Mouse (Mus musculus): ENCODE results near the gene Unk. TPM values are rescaled to one million over a fixed set of nuclear protein-coding genes. Genes with fewer than 3 reads are reported as not detected.
"Not testable (repeated sequence)": the region's sequence is repeated elsewhere in the genome, so short reads cannot be mapped to it uniquely, and the experiment has no call there.

Gene Unk
- total RNA-seq, 2 experiments from 2014 or later, result 8.0 to 8.4 TPM

DNA sequence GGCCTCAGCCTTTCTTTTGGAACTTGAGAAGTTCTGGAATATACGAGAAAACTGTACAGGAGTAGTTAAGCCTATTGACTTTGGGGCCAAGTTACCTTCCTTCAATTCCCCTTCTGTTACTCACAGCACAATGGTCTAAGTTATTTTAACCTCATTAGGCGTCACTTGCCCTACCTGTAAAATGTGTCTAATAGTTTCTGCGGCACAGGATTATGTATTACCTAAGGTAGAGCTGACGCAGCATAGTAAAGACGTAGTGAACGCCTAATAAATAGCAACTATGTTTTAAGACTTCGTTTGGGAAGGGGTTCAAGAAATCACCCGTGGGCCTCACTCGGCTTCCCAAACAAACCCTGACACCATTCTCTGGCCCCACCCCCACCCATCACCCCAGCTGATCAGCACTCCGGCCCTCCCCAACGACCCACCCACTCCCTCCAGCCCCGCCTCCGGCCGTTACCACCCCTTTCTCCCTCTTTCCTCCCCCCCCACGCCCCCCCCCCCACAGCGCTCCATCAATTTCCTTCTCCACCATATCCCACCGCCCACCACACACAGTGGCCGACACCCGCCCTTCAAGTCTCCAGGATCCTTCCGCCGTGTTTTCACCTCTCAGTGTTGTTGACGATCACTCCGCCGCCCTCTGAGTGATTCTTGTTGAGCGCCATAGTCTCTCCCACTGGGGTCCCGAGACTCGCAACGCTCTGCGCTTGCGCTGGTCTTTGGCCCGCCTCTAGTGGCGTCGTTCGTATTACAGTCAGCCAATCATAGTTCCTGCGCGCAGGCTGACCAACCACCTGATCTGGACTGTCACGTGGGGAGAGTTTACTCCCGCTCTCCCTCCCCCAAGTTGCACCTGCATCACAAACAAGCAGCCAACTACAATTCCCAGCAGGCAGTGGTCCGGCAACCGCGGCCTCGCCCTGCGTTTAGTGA, 56.4 kb downstream of the Unk start, which contains the start of gene Wbp2:
Gene Wbp2, minus strand, starts transcription at position 738 of the 936 bp plus-strand sequence.
- DNase-seq, result peak; percentile 93 to 96
- intact Hi-C loops (cut with DNase I), result loop anchor here (1.0 to 5.0 kb wide), 2 partner anchors 56 to 131 kb away; partner anchors contain the start of gene Unk

GRCm38 (mm10) chr11:116087194-116088130, 57.3 kb downstream of the Unk start:
- DNase-seq, result peak; percentile 93 to 94
- intact Hi-C loops (cut with DNase I), result loop anchor here (1.0 to 5.0 kb wide), 3 partner anchors 22 to 130 kb away; no protein-coding TSS in a partner anchor

GRCm38 (mm10) chr11:116088188-116088587, 58.1 kb downstream of the Unk start:
- intact Hi-C loops (cut with DNase I), result loop anchor here (1.0 to 5.0 kb wide), 3 partner anchors 21 to 129 kb away; no protein-coding TSS in a partner anchor
- no peak for DNase-seq

- no peak for DNase-seq
- intact Hi-C loops (cut with DNase I), result loop anchor here (1.0 to 5.0 kb wide), 3 partner anchors 20 to 128 kb away; no protein-coding TSS in a partner anchor
These were observed 58.7 kb downstream of the Unk start for GRCm38 (mm10) chr11:116088741-116089394.

- intact Hi-C loops (cut with DNase I), result loop anchor here (5.0 kb wide), 1 partner anchor 128 kb away; no protein-coding TSS in a partner anchor
- no peak for DNase-seq
These were observed 59.4 kb downstream of the Unk start for GRCm38 (mm10) chr11:116089545-116089944.

GRCm38 (mm10) chr11:116091591-116091990, 61.5 kb downstream of the Unk start:
- intact Hi-C loops (cut with DNase I), result no loop called here
- no peak for DNase-seq

DNA sequence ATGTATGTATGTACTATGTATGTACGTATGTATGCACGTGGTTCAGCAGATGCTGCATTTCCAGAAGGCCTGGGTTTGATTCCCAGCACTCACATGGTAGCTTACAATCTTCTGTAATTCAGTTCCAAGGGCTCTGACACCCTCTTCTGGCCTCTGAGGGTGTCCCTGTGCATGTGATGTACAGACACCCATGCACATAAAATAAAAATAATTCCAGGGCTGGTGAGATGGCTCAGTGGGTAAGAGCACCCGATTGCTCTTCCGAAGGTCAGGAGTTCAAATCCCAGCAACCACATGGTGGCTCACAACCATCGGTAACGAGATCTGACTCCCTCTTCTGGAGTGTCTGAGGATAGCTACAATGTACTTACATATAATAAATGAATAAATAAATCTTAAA, 62.8 kb downstream of the Unk start:
- intact Hi-C loops (cut with DNase I); DNase-seq: not testable (repeated sequence)

DNA sequence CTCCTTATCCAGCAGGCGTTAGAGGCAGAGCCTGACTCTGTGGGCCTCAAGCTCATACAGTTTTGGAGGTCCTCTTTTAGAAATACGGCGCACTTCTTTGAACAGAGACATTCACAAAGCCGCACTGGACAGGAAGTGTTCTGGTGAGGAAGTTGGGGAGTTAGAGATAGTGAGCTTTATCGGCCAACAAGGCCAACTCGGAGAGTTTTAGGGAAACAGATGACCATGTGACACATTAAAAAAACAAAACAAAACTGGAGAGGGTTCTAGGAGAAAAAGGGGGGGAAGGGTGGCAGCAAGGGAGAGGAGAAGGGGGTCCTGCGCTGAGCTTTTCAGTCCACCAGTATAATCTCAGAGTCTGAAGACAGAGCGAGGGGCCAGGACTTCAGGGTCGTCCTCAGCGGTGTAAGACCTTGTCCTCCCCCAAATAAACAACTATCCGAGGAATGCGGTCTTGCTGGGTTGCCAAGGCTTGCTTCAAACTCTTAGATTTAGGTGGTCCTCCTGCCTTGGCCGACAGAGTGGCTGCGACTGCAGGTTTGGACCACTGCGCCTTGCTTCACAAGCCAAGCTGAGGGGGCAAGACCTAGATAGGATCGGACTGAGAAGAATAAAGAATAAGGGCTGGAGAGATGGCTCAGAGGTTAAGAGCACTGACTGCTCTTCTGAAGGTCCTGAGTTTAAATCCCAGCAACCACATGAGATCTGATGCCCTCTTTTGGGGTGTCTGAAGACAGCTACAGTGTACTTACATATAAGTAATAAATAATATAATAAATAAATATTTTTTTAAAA, 63.8 kb downstream of the Unk start:
- DNase-seq, result peak in 1 of 2 experiments; percentile 33
- intact Hi-C loops (cut with DNase I), result no loop called here

GRCm38 (mm10) chr11:116095573-116095972, 65.5 kb downstream of the Unk start:
- peak; percentile 78 to 80 for DNase-seq
- intact Hi-C loops (cut with DNase I), result no loop called here

- intact Hi-C loops (cut with DNase I), result no loop called here
- DNase-seq, result peak in 1 of 2 experiments; percentile 45
These were observed 66.3 kb downstream of the Unk start for GRCm38 (mm10) chr11:116096213-116097108.

DNA sequence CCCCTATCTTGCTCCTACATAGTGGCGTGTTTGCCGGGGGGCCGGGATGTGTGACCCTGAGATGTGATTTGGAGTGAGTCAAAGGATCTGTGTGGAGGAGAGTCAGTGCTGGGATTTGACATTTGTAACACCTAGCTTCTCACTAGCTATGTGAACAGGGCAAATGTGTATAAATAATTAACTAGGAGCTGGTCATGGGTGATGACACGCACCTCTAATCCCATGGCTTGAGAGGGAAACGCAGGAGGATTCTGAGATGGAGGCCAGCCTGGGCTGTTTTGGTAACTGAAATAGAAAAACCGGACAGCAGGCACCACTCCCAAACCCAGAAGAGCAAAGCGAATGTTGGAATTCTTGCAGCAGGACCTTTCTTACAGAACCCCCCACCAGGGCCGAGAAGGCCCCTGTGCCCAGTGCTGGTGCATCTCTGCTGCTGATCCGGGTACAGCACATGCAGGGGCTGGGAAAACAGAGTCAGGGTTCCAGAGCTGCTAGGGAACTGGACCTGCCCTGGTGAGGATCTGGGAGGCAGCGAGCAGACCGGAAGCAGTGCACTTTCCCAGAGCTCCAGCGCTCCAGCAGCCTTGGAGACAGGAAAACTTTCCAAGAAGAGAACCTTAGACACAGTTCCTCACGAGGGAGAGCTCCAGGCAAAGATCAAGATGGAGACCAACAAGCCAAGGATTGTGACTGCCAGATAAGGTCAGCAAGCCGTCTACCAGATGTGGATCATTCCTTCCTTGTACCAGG, 68.8 kb downstream of the Unk start:
- peak; percentile 52 to 69 for DNase-seq
- intact Hi-C loops (cut with DNase I), result no loop called here

GRCm38 (mm10) chr11:116099462-116099861, 69.3 kb downstream of the Unk start:
- intact Hi-C loops (cut with DNase I), result no loop called here
- no peak for DNase-seq

- intact Hi-C loops (cut with DNase I), result no loop called here
- peak; percentile 81 to 85 for DNase-seq
These were observed 70.3 kb downstream of the Unk start for GRCm38 (mm10) chr11:116100385-116100784.

DNA sequence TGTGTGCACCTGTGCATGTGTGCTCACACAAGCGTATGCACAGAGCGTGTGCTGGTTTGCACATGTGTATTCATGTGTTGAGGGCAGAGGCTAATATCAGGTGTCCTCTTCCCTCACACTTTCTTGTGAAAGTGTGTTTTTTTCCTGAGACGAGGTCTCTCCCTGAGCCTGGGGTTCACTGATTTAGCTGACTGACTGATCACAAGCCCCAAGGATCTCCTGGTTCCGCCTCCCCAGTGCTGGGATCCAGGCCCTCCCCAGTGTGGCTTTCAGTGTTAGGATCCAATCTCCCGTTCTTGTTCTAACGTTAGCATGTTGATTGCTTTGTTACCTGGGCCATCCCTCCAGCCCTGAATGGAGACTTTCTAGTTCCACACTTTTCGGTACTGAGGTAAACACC, 70.7 kb downstream of the Unk start:
- intact Hi-C loops (cut with DNase I), result no loop called here
- no peak for DNase-seq

- peak; percentile 74 to 82 for DNase-seq
- intact Hi-C loops (cut with DNase I), result no loop called here
These were observed 71.8 kb downstream of the Unk start for GRCm38 (mm10) chr11:116101931-116102381.

DNA sequence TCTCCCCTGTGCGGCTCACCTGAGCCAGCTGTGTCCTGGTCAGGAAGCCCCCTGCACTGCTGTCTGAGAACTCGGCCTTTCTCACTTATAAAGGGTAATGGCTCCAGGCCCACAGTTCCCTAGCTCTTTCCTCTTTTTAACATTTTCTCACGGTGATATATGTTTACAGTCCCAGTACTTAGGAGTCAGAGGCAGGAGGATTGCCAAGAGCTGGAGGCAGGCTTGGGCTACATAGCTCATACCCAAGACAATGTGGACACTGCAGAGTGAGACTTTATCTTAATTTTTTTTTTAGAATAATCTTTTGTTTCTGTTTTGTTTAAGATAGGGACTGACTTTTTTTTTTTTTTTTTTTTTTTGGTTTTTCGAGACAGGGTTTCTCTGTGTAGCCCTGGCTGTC, 72.3 kb downstream of the Unk start:
- DNase-seq, result peak in 1 of 2 experiments; percentile 33

GRCm38 (mm10) chr11:116103572-116103971, 73.5 kb downstream of the Unk start:
- intact Hi-C loops (cut with DNase I), result no loop called here
- DNase-seq, result peak in 1 of 2 experiments; percentile 41

More for the DNA sequence above, 72.3 kb downstream of the Unk start:
- intact Hi-C loops (cut with DNase I), result no loop called here
